Mouse (Mus musculus) MEL (cell line): ENCODE measurements around the gene Accs. TPM values are rescaled to one million over a fixed set of nuclear protein-coding genes. Genes with fewer than 3 reads are reported as not detected.
A peak's percentile ranks its signal among the peaks of the same experiment; 100 is the strongest.

ENCODE experiments used
- DNase-seq: peaks from one replicate; pipeline ENCODE4 v3.0.0; 2011; ENCODE audit warnings: low read depth, low spot score
- H3K27ac ChIP-seq: 2 replicates; pipeline ENCODE4 v1.5.1; 2012; ENCODE audit warnings: low read depth, mild to moderate bottlenecking, control low read depth, low read length, moderate library complexity; ENCODE audit not compliant: control insufficient read depth
- H3K27me3 ChIP-seq, 2 experiments: fragments of 150-350 bp in 1 of 2; sonication (generic) in 1 of 2; 2 replicates each; pipeline ENCODE4 v1.6.1; 2012; ENCODE audit warnings: low read length in 2 of 2, mild to moderate bottlenecking in 2 of 2, improper control_type of control experiment in 1 of 2, moderate library complexity in 1 of 2; ENCODE audit not compliant: insufficient read depth in 2 of 2, control insufficient read depth in 1 of 2
- H3K36me3 ChIP-seq, 2 experiments: 2 replicates each; pipeline ENCODE4 v1.6.1; 2012 to 2014; ENCODE audit warnings: low read length in 2 of 2, improper control_type of control experiment in 1 of 2, inconsistent platforms in 1 of 2, mild to moderate bottlenecking in 1 of 2; ENCODE audit not compliant: insufficient read depth in 2 of 2, control insufficient read depth in 1 of 2
- H3K4me1 ChIP-seq, 2 experiments: fragments of 150-350 bp in 1 of 2; sonication (generic) in 1 of 2; 2 replicates each; pipeline ENCODE4 v1.6.1; 2012; ENCODE audit warnings: low read length in 2 of 2, improper control_type of control experiment in 1 of 2, mild to moderate bottlenecking in 1 of 2; ENCODE audit not compliant: insufficient read depth in 2 of 2, control insufficient read depth in 1 of 2
- H3K4me3 ChIP-seq, 2 experiments: fragments of 150-350 bp in 1 of 2; sonication (generic) in 1 of 2; 2 replicates each; pipeline ENCODE4 v1.5.1; 2012; ENCODE audit warnings: low read depth in 2 of 2, low read length in 2 of 2, mild to moderate bottlenecking in 2 of 2, moderate library complexity in 2 of 2, control low read depth in 1 of 2, improper control_type of control experiment in 1 of 2; ENCODE audit not compliant: control insufficient read depth in 1 of 2, insufficient read depth in 1 of 2
- H3K79me2 ChIP-seq: 2 replicates; pipeline ENCODE4 v1.6.1; 2012; ENCODE audit warnings: mild to moderate bottlenecking, low read length, moderate library complexity; ENCODE audit not compliant: control insufficient read depth, poor library complexity, insufficient read depth
- H3K9ac ChIP-seq: 2 replicates; pipeline ENCODE4 v1.6.1; 2012; ENCODE audit warnings: low read depth, mild to moderate bottlenecking, control low read depth, low read length, moderate library complexity; ENCODE audit not compliant: control insufficient read depth, poor library complexity, severe bottlenecking
- H3K9me3 ChIP-seq: fragments of 150-350 bp; sonication (generic); replicated peaks from 2 replicates; pipeline ENCODE4 v1.6.1; 2012; ENCODE audit warnings: mild to moderate bottlenecking, low read length, improper control_type of control experiment, moderate library complexity; ENCODE audit not compliant: insufficient read depth
- BHLHE40 ChIP-seq: IDR thresholded peaks from 2 replicates; pipeline ENCODE4 v1.6.1; 2012; ENCODE audit warnings: low read depth, mild to moderate bottlenecking, inconsistent platforms, low read length, improper control_type of control experiment, borderline replicate concordance
- CHD1 ChIP-seq: IDR thresholded peaks from 2 replicates; pipeline ENCODE4 v1.6.1; 2012; ENCODE audit warnings: low read depth, mild to moderate bottlenecking, inconsistent platforms, low read length, improper control_type of control experiment
- CHD2 ChIP-seq: IDR thresholded peaks from 2 replicates; pipeline ENCODE4 v1.6.1; 2011; ENCODE audit warnings: low read length, improper control_type of control experiment
- CTCF ChIP-seq, 3 experiments: IDR thresholded peaks in 2 of 3; conservative IDR thresholded peaks in 1 of 3; 2 replicates each; pipeline ENCODE4 v1.5.1; 2011 to 2012; ENCODE audit warnings: low read length in 3 of 3, low read depth in 2 of 3, mild to moderate bottlenecking in 2 of 3, improper control_type of control experiment in 1 of 3, inconsistent platforms in 1 of 3, mixed read lengths in 1 of 3, moderate library complexity in 1 of 3; ENCODE audit not compliant: control insufficient read depth in 1 of 3, insufficient read depth in 1 of 3, poor library complexity in 1 of 3, severe bottlenecking in 1 of 3
- E2F4 ChIP-seq: IDR thresholded peaks from 2 replicates; pipeline ENCODE4 v1.6.1; 2011; ENCODE audit warnings: low read depth, low read length, improper control_type of control experiment, borderline replicate concordance
- ELF1 ChIP-seq: IDR thresholded peaks from 2 replicates; pipeline ENCODE4 v1.6.1; 2014; ENCODE audit warnings: low read depth, mild to moderate bottlenecking, inconsistent platforms, low read length, improper control_type of control experiment, moderate library complexity
- EP300 ChIP-seq, 2 experiments: IDR thresholded peaks; 2 replicates each; pipeline ENCODE4 v1.6.1; 2011; ENCODE audit warnings: improper control_type of control experiment in 2 of 2, low read length in 2 of 2, low read depth in 1 of 2, mild to moderate bottlenecking in 1 of 2
- ETS1 ChIP-seq: IDR thresholded peaks from 2 replicates; pipeline ENCODE4 v1.6.1; 2012; ENCODE audit warnings: low read depth, mild to moderate bottlenecking, inconsistent platforms, low read length, improper control_type of control experiment, moderate library complexity
- GABPA ChIP-seq: IDR thresholded peaks from 2 replicates; pipeline ENCODE4 v1.6.1; 2012; ENCODE audit warnings: low read depth, mild to moderate bottlenecking, inconsistent platforms, low read length, improper control_type of control experiment, moderate library complexity
- GATA1 ChIP-seq: IDR thresholded peaks from 2 replicates; pipeline ENCODE4 v1.6.1; 2011; ENCODE audit warnings: low read depth, low read length, improper control_type of control experiment
- HCFC1 ChIP-seq: IDR thresholded peaks from 2 replicates; pipeline ENCODE4 v1.6.1; 2012; ENCODE audit warnings: low read depth, mild to moderate bottlenecking, inconsistent platforms, low read length, improper control_type of control experiment, moderate library complexity
- JUND ChIP-seq: IDR thresholded peaks from 2 replicates; pipeline ENCODE4 v1.6.1; 2011; ENCODE audit warnings: low read depth, mild to moderate bottlenecking, improper control_type of control experiment, low read length
- KAT2A ChIP-seq: conservative IDR thresholded peaks from 2 replicates; pipeline ENCODE4 v1.6.1; 2012; ENCODE audit warnings: low read depth, low read length, improper control_type of control experiment, inconsistent platforms
- MAFK ChIP-seq: IDR thresholded peaks from 2 replicates; pipeline ENCODE4 v1.6.1; 2011; ENCODE audit warnings: low read depth, mild to moderate bottlenecking, low read length, improper control_type of control experiment, borderline replicate concordance
- MAX ChIP-seq: IDR thresholded peaks from 2 replicates; pipeline ENCODE4 v1.6.1; 2011; ENCODE audit warnings: low read length, improper control_type of control experiment
- MEF2A ChIP-seq: IDR thresholded peaks from 2 replicates; pipeline ENCODE4 v1.6.1; 2014; ENCODE audit warnings: low read depth, mild to moderate bottlenecking, inconsistent platforms, low read length, improper control_type of control experiment; ENCODE audit not compliant: poor library complexity, insufficient replicate concordance, severe bottlenecking; ENCODE audit errors: extremely low read depth
- MXI1 ChIP-seq: IDR thresholded peaks from 2 replicates; pipeline ENCODE4 v1.6.1; 2011; ENCODE audit warnings: mild to moderate bottlenecking, low read depth, low read length, improper control_type of control experiment
- MYC ChIP-seq: IDR thresholded peaks from 2 replicates; pipeline ENCODE4 v1.6.1; 2011; ENCODE audit warnings: low read depth, mild to moderate bottlenecking, low read length, improper control_type of control experiment, moderate library complexity
- NRF1 ChIP-seq: IDR thresholded peaks from 2 replicates; pipeline ENCODE4 v1.6.1; 2014; ENCODE audit warnings: low read depth, mild to moderate bottlenecking, inconsistent platforms, low read length, improper control_type of control experiment, moderate library complexity; ENCODE audit not compliant: poor library complexity, insufficient read depth, severe bottlenecking
- POLR2A ChIP-seq, 2 experiments: IDR thresholded peaks; 2 replicates each; pipeline ENCODE4 v1.6.1; 2011 to 2012; ENCODE audit warnings: low read length in 2 of 2, mild to moderate bottlenecking in 2 of 2, control low read depth in 1 of 2, improper control_type of control experiment in 1 of 2, low read depth in 1 of 2, moderate library complexity in 1 of 2; ENCODE audit not compliant: control insufficient read depth in 1 of 2, insufficient read depth in 1 of 2, poor library complexity in 1 of 2
- POLR2AphosphoS2 ChIP-seq: IDR thresholded peaks from 2 replicates; pipeline ENCODE4 v1.6.1; 2011; ENCODE audit warnings: low read length, improper control_type of control experiment
- POLR2AphosphoS5 ChIP-seq: IDR thresholded peaks from 2 replicates; pipeline ENCODE4 v1.6.1; 2012; ENCODE audit warnings: low read depth, borderline replicate concordance, mild to moderate bottlenecking, inconsistent platforms, low read length, moderate library complexity, mixed read lengths
- RAD21 ChIP-seq: IDR thresholded peaks from 2 replicates; pipeline ENCODE4 v1.6.1; 2011; ENCODE audit warnings: mild to moderate bottlenecking, low read depth, low read length, improper control_type of control experiment
- RCOR1 ChIP-seq: IDR thresholded peaks from 2 replicates; pipeline ENCODE4 v1.6.1; 2012; ENCODE audit warnings: low read depth, mild to moderate bottlenecking, inconsistent platforms, low read length, improper control_type of control experiment
- SIN3A ChIP-seq: IDR thresholded peaks from 2 replicates; pipeline ENCODE4 v1.6.1; 2012; ENCODE audit warnings: low read length, improper control_type of control experiment, inconsistent platforms
- SMC3 ChIP-seq: IDR thresholded peaks from 2 replicates; pipeline ENCODE4 v1.6.1; 2011; ENCODE audit warnings: low read depth, low read length, improper control_type of control experiment
- TAL1 ChIP-seq: IDR thresholded peaks from 2 replicates; pipeline ENCODE4 v1.6.1; 2012; ENCODE audit warnings: mild to moderate bottlenecking, inconsistent platforms, low read length, moderate library complexity, mixed read lengths
- TBP ChIP-seq: IDR thresholded peaks from 2 replicates; pipeline ENCODE4 v1.8.0; 2011; ENCODE audit warnings: low read depth, low read length, improper control_type of control experiment
- TCF12 ChIP-seq: IDR thresholded peaks from 2 replicates; pipeline ENCODE4 v1.6.1; 2014; ENCODE audit warnings: low read depth, mild to moderate bottlenecking, inconsistent platforms, low read length, improper control_type of control experiment, moderate library complexity
- USF1 ChIP-seq: IDR thresholded peaks from 2 replicates; pipeline ENCODE4 v1.6.1; 2014; ENCODE audit warnings: low read depth, mild to moderate bottlenecking, inconsistent platforms, low read length, improper control_type of control experiment, moderate library complexity
- USF2 ChIP-seq, 2 experiments: IDR thresholded peaks; 2 replicates each; pipeline ENCODE4 v1.6.1; 2011 to 2012; ENCODE audit warnings: improper control_type of control experiment in 2 of 2, low read length in 2 of 2, borderline replicate concordance in 1 of 2, inconsistent platforms in 1 of 2, low read depth in 1 of 2, mild to moderate bottlenecking in 1 of 2; ENCODE audit not compliant: insufficient read depth in 1 of 2
- ZC3H11A ChIP-seq: IDR thresholded peaks from 2 replicates; pipeline ENCODE4 v1.6.1; 2012; ENCODE audit warnings: low read depth, mild to moderate bottlenecking, inconsistent platforms, low read length, improper control_type of control experiment
- ZKSCAN1 ChIP-seq: IDR thresholded peaks from 2 replicates; pipeline ENCODE4 v1.6.1; 2012; ENCODE audit warnings: low read depth, mild to moderate bottlenecking, inconsistent platforms, low read length, improper control_type of control experiment, moderate library complexity
- ZMIZ1 ChIP-seq: IDR thresholded peaks from 2 replicates; pipeline ENCODE4 v1.6.1; 2012; ENCODE audit warnings: low read depth, mild to moderate bottlenecking, inconsistent platforms, low read length, improper control_type of control experiment, moderate library complexity
- ZNF384 ChIP-seq: IDR thresholded peaks from 2 replicates; pipeline ENCODE4 v1.6.1; 2012; ENCODE audit warnings: low read depth, mild to moderate bottlenecking, inconsistent platforms, low read length, improper control_type of control experiment
- polyA plus RNA-seq, 2 experiments: library from polyadenylated mRNA; stranded (reverse) in 1 of 2; unstranded in 1 of 2; fragments of >175 nt in 1 of 2; fragments of >200 nt in 1 of 2; gene quantifications; 2 replicates each; pipeline versions ENCODE4 v1.2.1 to v1.2.4; 2012; ENCODE audit warnings: low replicate concordance in 2 of 2, low read depth in 1 of 2; ENCODE audit not compliant: insufficient read length in 2 of 2, insufficient read depth in 1 of 2, missing spikeins in 1 of 2
- total RNA-seq: library from RNA; depleted of rRNA; stranded (reverse); fragments of 300-350 nt; gene quantifications from 2 replicates; pipeline ENCODE4 v1.2.3, GENCODE M21; 2012

The Accs gene
- total and polyA plus RNA-seq, 3 experiments, result 1.0 to 4.5 TPM; not detected in 1

DNA sequence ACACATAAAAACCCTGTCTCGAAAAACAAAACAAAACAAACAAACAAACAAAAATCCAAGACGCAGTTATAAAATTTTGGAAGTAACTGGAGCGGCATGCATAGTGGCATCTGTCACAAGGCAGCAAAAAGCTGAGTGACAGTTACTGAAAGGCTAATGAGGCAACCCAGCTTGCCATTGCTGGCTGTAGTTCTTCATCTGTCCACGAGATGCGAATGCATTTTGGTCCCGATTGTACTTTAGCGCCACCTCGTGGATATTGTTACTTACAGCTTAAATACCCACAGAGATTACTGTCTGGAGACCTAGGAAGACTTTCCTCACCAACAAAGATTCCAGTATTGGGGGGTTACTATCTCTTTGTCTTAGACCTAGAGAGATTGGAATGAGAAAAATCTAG is 26.2 kb downstream of the Accs start:
- no peaks in the 10 kb centered on the region; a peak in 2 of 4 replicates for H3K36me3 ChIP-seq
- H3K79me2 ChIP-seq, result peaks cover 1% of the 10 kb centered on the region; the same call in 1 of the 2 replicates
- no peaks in the 10 kb centered on the region for H3K9me3 ChIP-seq
- peaks cover 0 to 7% of the 10 kb centered on the region in 2 experiments; a peak in 2 of 4 replicates for H3K4me1 ChIP-seq
- H3K27me3 ChIP-seq, result no peaks in the 10 kb centered on the region
- no peak overlapping the region for H3K9ac ChIP-seq
- TF ChIP-seq TBP (peak; percentile 56; the same call in 1 of the 2 replicates), E2F4 (no peak), POLR2AphosphoS5 (no peak), ETS1 (no peak), MAX (no peak), RCOR1 (no peak), BHLHE40 (no peak), GATA1 (0 out of 2 replicates have a peak, but pooled peaks have one; percentile 6), TCF12 (no peak), CTCF (IDR thresholded peaks at IDR 0.05 in 2 of 3, conservative IDR thresholded peaks at IDR 0.05 in 1 of 3; ENCODE audit: control insufficient read depth in 1 of 3, insufficient read depth in 1 of 3, low read depth in 2 of 3, low read length in 3 of 3, poor library complexity in 1 of 3, severe bottlenecking in 1 of 3) (peak in 2 of 3 experiments; percentile 68 to 98), KAT2A (no peak), SMC3 (peak; percentile 76), TAL1 (no peak), POLR2AphosphoS2 (no peak), ZC3H11A (peak; percentile 16; the same call in 1 of the 2 replicates), EP300 (IDR thresholded peaks at IDR 0.05; ENCODE audit: low read depth in 1 of 2, low read length in 2 of 2) (no peak), MXI1 (peak; percentile 52; the same call in 1 of the 2 replicates), CHD1 (no peak), NRF1 (no peak), MYC (peak; percentile 73; the same call in 1 of the 2 replicates), GABPA (no peak), ZKSCAN1 (no peak), MEF2A (no peak), JUND (0 out of 2 replicates have a peak, but pooled peaks have one; percentile 32), HCFC1 (no peak), USF2 (IDR thresholded peaks at IDR 0.05; ENCODE audit: borderline replicate concordance in 1 of 2, insufficient read depth in 1 of 2, low read depth in 1 of 2, low read length in 2 of 2) (no peak), POLR2A (IDR thresholded peaks at IDR 0.05; ENCODE audit: control insufficient read depth in 1 of 2, insufficient read depth in 1 of 2, low read depth in 1 of 2, low read length in 2 of 2, poor library complexity in 1 of 2) (no peak), USF1 (no peak), RAD21 (peak; percentile 63), ELF1 (no peak), ZNF384 (no peak), SIN3A (peak; percentile 61), CHD2 (no peak), MAFK (no peak), ZMIZ1 (no peak)
- no peak overlapping the region for H3K27ac ChIP-seq
- no peak overlapping the region for H3K4me3 ChIP-seq
- DNase-seq, result peak; percentile 97
